Mouse (Mus musculus) limb, embryonic 15.5 days (tissue): ENCODE results near the gene Gm32742. TPM values are rescaled to one million over a fixed set of nuclear protein-coding genes. Genes with fewer than 3 reads are reported as not detected.

Experiments
- ATAC-seq: fragments of 200-750 bp; cut with Nextera tagmentation; 2 replicates; pipeline ENCODE4 v1.8.0; 2017; ENCODE audit warnings: low read depth, moderate TSS enrichment; ENCODE audit not compliant: insufficient number of reproducible peaks, low FRiP score, low TSS enrichment
- H3K27ac ChIP-seq: fragments of 300-500 bp; sonication (generic); 2 replicates; pipeline ENCODE4 v1.5.1; 2015; ENCODE audit warnings: moderate library complexity, mild to moderate bottlenecking, inconsistent platforms
- H3K27me3 ChIP-seq: fragments of 300-500 bp; sonication (generic); 2 replicates; pipeline ENCODE4 v1.6.1; 2015; ENCODE audit warnings: inconsistent platforms
- H3K36me3 ChIP-seq: fragments of 300-500 bp; sonication (generic); 2 replicates; pipeline ENCODE4 v1.6.1; 2015; ENCODE audit warnings: inconsistent platforms
- H3K4me1 ChIP-seq: fragments of 300-500 bp; sonication (generic); 2 replicates; pipeline ENCODE4 v1.6.1; 2015; ENCODE audit warnings: inconsistent platforms
- H3K4me2 ChIP-seq: fragments of 300-500 bp; sonication (generic); 2 replicates; pipeline ENCODE4 v1.6.1; 2015; ENCODE audit warnings: mild to moderate bottlenecking, inconsistent platforms
- H3K4me3 ChIP-seq: fragments of 300-500 bp; sonication (generic); 2 replicates; pipeline ENCODE4 v1.5.1; 2015; ENCODE audit warnings: mild to moderate bottlenecking, inconsistent platforms
- H3K9ac ChIP-seq: fragments of 300-500 bp; sonication (generic); 2 replicates; pipeline ENCODE4 v1.6.1; 2015; ENCODE audit warnings: inconsistent platforms
- H3K9me3 ChIP-seq: fragments of 300-500 bp; sonication (generic); 2 replicates; pipeline ENCODE4 v1.6.1; 2016; ENCODE audit warnings: inconsistent platforms
- WGBS: fragments of 180-500 bp; shearing (Covaris S2); methylation state at CpG from one replicate; pipeline ENCODE4 v1.1.7; 2015; 5-methylcytosine and 5-hydroxymethylcytosine counted together
- microRNA counts: library from miRNA; unstranded; fragments of <30 nt; microRNA quantifications from one replicate; lab custom pipeline; 2016
- microRNA-seq: library from miRNA; unstranded; fragments of <30 nt; microRNA quantifications from one replicate; pipeline ENCODE4, GENCODE M21; 2016
- polyA plus RNA-seq: library from polyadenylated mRNA; unstranded; fragments of >200 nt; fragmentation: Nextera tagmentation; extraction: Ambion mirVana; gene quantifications from 2 replicates; pipeline ENCODE4 v1.2.1, GENCODE M21; 2015

Gm32742 gene
- polyA plus RNA-seq, 1 experiment from 2014 or later: not detected

DNA sequence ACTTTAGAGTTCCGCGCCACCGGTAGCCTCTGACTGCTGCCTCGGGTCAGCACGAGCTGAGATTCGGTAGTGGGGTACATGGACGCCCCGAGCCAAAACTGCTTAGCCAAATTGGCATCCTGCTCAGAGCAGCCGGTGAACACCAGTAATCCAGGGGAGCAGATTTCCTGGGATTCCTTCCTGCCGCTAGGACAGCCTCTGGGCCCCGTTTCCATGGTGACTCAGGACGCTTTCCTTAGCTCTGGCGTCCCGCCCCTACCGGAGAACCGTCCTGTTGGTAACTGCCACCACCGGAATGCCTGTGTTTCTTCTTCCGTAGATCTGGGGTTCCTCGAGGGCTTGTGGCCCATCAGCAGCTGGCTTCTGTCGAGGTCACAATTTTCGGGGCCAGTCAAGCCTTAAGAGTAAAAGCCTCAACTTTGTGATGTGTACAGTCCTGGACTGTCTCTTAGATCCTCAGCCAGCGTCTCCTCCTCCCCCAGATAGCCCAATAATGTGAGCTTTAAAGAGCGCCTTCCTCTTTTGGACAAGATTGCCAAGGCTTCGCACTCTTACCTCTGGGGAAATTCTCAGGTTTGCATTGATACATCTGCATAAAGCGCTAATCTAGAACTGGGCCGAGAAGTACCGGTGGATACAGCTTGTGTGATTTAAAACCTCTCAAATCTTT lies 63.4 kb downstream of the Gm32742 start, which contains the start of gene 4833427G06Rik:
4833427G06Rik (minus strand) TSS at position 323 of the 670 bp plus-strand sequence.
- Histone ChIP-seq H3K27ac (no peak within 1 kb of the TSS), H3K4me2 (peak within 1 kb of the TSS; percentile 99), H3K4me3 (peak within 1 kb of the TSS; percentile 22), H3K9me3 (no peaks in the 10 kb centered on the region), H3K4me1 (peaks cover 16% of the 10 kb centered on the region), H3K36me3 (no peaks in the 10 kb centered on the region), H3K27me3 (peaks cover 14% of the 10 kb centered on the region; the same call in 1 of the 2 replicates), H3K9ac (no peak within 1 kb of the TSS)
- 8% methylated on average over 27 of the region's 27 CpGs for WGBS
- no peak for ATAC-seq

DNA sequence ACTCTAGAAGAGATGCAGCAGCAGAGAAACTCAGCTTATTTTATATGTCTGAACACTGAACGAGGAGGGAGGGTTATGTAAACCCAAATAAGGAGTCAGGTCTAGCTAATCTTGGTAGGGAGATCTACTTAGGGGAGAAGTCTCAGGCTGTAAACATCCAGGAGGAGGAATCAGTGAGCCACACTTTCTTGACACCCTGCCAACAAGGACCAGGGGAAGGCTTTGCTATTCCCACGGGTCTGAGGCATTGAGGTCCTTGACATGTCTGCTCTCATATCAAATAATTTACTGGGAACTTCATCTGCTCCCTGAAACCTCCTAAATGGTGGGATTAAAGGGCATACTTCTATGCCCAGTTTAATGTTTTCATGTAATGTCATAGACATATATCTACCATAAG lies 69.0 kb downstream of the Gm32742 start:
- ATAC-seq: no peak
- 46% methylated on average over 2 of the region's 2 CpGs for WGBS

DNA sequence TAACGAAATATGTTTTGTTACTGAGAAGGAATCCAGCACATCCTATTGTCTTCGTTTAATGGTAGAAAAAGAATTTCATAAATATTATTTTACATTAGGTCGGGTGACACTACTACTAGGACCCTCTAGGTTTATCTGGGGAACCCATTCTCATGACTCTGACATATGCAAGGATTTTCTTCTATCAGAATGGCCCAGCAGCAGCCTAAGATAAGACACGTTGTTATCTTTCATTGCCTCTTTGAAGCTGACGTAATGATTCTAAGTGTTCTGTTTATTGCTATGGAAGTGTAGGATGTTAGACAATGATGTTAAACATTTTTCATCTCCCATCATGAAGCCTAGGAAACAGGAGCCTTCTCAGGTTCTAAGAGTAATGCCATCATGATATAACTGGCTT lies 71.6 kb downstream of the Gm32742 start:
- Histone ChIP-seq H3K36me3 (no peaks in the 10 kb centered on the region), H3K27me3 (no peaks in the 10 kb centered on the region), H3K4me1 (no peaks in the 10 kb centered on the region), H3K27ac (no peak overlapping the region), H3K4me2 (no peak overlapping the region), H3K4me3 (no peak overlapping the region), H3K9me3 (no peaks in the 10 kb centered on the region), H3K9ac (no peak overlapping the region)
- ATAC-seq: no peak
- WGBS: 70% methylated on average over 5 of the region's 5 CpGs

More for the DNA sequence above, 69.0 kb downstream of the Gm32742 start:
- H3K27me3 ChIP-seq: peaks cover 5% of the 10 kb centered on the region; the same call in 1 of the 2 replicates
- no peaks in the 10 kb centered on the region for H3K4me1 ChIP-seq
- no peak overlapping the region for H3K9ac ChIP-seq
- no peak overlapping the region for H3K27ac ChIP-seq
- H3K36me3 ChIP-seq: no peaks in the 10 kb centered on the region
- H3K4me3 ChIP-seq: no peak overlapping the region
- no peaks in the 10 kb centered on the region for H3K9me3 ChIP-seq
- H3K4me2 ChIP-seq: no peak overlapping the region

DNA sequence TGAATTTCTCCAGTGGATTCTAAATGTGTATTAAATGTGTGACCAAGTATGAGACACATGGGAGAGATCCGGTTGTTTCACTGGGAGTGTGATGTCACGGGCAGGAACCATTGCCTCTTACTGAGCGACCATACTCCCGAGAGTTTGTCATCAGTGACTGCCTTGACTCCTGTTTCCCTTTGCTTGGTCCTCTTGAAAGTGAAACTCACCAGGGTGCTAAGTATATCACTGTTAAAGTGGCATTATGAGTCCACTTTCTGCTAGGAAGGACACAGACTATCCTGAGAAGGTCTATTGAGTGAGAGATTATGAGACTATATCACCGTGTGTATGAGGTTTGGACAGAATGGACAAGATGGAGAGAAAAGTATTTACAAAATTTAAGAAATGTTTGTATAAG lies 83.7 kb downstream of the Gm32742 start:
- no peaks in the 10 kb centered on the region for H3K27me3 ChIP-seq
- no peaks in the 10 kb centered on the region for H3K9me3 ChIP-seq
- H3K36me3 ChIP-seq: no peaks in the 10 kb centered on the region
- 69% methylated on average over 5 of the region's 5 CpGs for WGBS
- no peak overlapping the region for H3K4me2 ChIP-seq
- H3K4me3 ChIP-seq: no peak overlapping the region
- H3K27ac ChIP-seq: no peak overlapping the region
- peaks cover 10% of the 10 kb centered on the region for H3K4me1 ChIP-seq
- no peak overlapping the region for H3K9ac ChIP-seq
- ATAC-seq: no peak

MicroRNA genes within 50 kb of the gene (microRNA counts, 519-probe panel; counts per million panel counts)
- microRNA mmu-miR-34b-3p (lab: Ali Mortazavi, UCI) (1,909 counts per million, percentile 31 among the panel's probes with 10 or more counts), microRNA mmu-miR-34b-5p (lab: Ali Mortazavi, UCI) (1,716 counts per million, percentile 24 among the panel's probes with 10 or more counts), microRNA mmu-miR-34c (lab: Ali Mortazavi, UCI) (3,228 counts per million, percentile 77 among the panel's probes with 10 or more counts)

Small RNA genes within 50 kb of the gene (microRNA-seq; reads per million reads assigned to microRNA genes)
- gene Mir34b (14.7 reads per million, percentile 30 among the genes with 10 or more reads in this experiment), gene Mir34c (400 reads per million, percentile 65 among the genes with 10 or more reads in this experiment)

Other genes starting within 250 kb of the Gm32742 start
- 14.3 and 15.9 TPM in 2 replicates for gene Sik2, start 156.4 kb downstream of the Gm32742 start, polyA plus RNA-seq
- not detected in 2 replicates for gene Btg4, start 104.6 kb downstream of the Gm32742 start, polyA plus RNA-seq
- gene Layn, start 88.4 kb downstream of the Gm32742 start, polyA plus RNA-seq: 9.4 and 10.6 TPM in 2 replicates
- gene 4833427G06Rik, start 63.4 kb downstream of the Gm32742 start, polyA plus RNA-seq: not detected in 2 replicates
- gene Pou2af1, start 48.2 kb upstream of the Gm32742 start, polyA plus RNA-seq: 0.08 TPM in 1 of 2 replicates, not detected in the other
- gene Colca2, start 113.1 kb upstream of the Gm32742 start, polyA plus RNA-seq: 1.5 and 2.4 TPM in 2 replicates
- 0.14 TPM in 1 of 2 replicates, not detected in the other for gene 1810046K07Rik, start 163.4 kb upstream of the Gm32742 start, polyA plus RNA-seq